Mouse (Mus musculus) bone marrow, adult 2 months (tissue): ENCODE results near the gene Tifab. TPM values are rescaled to one million over a fixed set of nuclear protein-coding genes. Genes with fewer than 3 reads are reported as not detected.

ENCODE experiments used
- H3K27ac ChIP-seq: fragments of 200-500 bp; 2 replicates; pipeline ENCODE4 v1.5.1; 2012; ENCODE audit warnings: low read depth, mild to moderate bottlenecking, control low read depth, inconsistent platforms, low read length; ENCODE audit not compliant: control insufficient read depth, poor library complexity, insufficient read depth
- H3K4me1 ChIP-seq: fragments of 200-500 bp; 2 replicates; pipeline ENCODE4 v1.6.1; 2011; ENCODE audit warnings: low read length; ENCODE audit not compliant: control insufficient read depth, insufficient read depth
- H3K4me3 ChIP-seq: fragments of 200-500 bp; replicated peaks from 2 replicates; pipeline ENCODE3; 2011; ENCODE audit warnings: mild to moderate bottlenecking, low read depth, low read length, control low read depth; ENCODE audit not compliant: control insufficient read depth
- CTCF ChIP-seq: fragments of 200-500 bp; IDR thresholded peaks from 2 replicates; pipeline ENCODE4 v1.5.1; 2011; ENCODE audit warnings: low read length, control low read depth; ENCODE audit not compliant: control insufficient read depth, insufficient read depth
- POLR2A ChIP-seq: fragments of 200-500 bp; IDR thresholded peaks from 2 replicates; pipeline ENCODE4 v1.6.1; 2011; ENCODE audit warnings: low read depth, mild to moderate bottlenecking, control low read depth, low read length, borderline replicate concordance; ENCODE audit not compliant: control insufficient read depth
- WGBS: fragments of 180-500 bp; shearing (Covaris S2); methylation state at CpG from one replicate; pipeline ENCODE4 v1.1.7; 2018; 5-methylcytosine and 5-hydroxymethylcytosine counted together
- polyA plus RNA-seq: library from polyadenylated mRNA; stranded (reverse); fragments of >200 nt; gene quantifications from 2 replicates; pipeline ENCODE4 v1.2.4, GENCODE M21; 2011; ENCODE audit warnings: low replicate concordance; ENCODE audit not compliant: missing spikeins, insufficient read depth, insufficient read length

Gene Tifab
- polyA plus RNA-seq, 1 experiment = 70.7 TPM

- Histone ChIP-seq H3K4me3 (peak within 1 kb of the TSS; percentile 79), H3K27ac (peak within 1 kb of the TSS; percentile 96), H3K4me1 (peaks cover 10% of the 10 kb centered on the region)
- TF ChIP-seq POLR2A (no peak), CTCF (no peak)
- WGBS = 71% methylated on average over 2 of the region's 2 CpGs
Observed at GRCm38 (mm10) chr13:56136200-56136599, 42.5 kb downstream of the Tifab start, which contains the start of gene H2afy. H2afy (minus strand) TSS chr13:56136361.

- Histone ChIP-seq H3K27ac (peak overlapping the region; percentile 96), H3K4me1 (peaks cover 11% of the 10 kb centered on the region), H3K4me3 (peak overlapping the region; percentile 79)
- under 1% methylated on average over 77 of the region's 89 CpGs for WGBS
- peak; percentile 78; the same call in 1 of the 2 replicates for TF ChIP-seq POLR2A
- no peak for TF ChIP-seq CTCF
Observed at GRCm38 (mm10) chr13:56135231-56136052, 43.2 kb downstream of the Tifab start.

GRCm38 (mm10) chr13:56134631-56135181 lies 44.0 kb downstream of the Tifab start:
- Histone ChIP-seq H3K27ac (peak overlapping the region; percentile 96), H3K4me3 (peak overlapping the region; percentile 79), H3K4me1 (peaks cover 15% of the 10 kb centered on the region)
- TF ChIP-seq POLR2A (no peak), CTCF (no peak)
- under 1% methylated on average over 50 of the region's 50 CpGs for WGBS

- Histone ChIP-seq H3K4me1 (peaks cover 15% of the 10 kb centered on the region), H3K27ac (peak overlapping the region; percentile 39; the same call in 1 of the 2 replicates), H3K4me3 (peak overlapping the region; percentile 79)
- WGBS = 2% methylated on average over 5 of the region's 5 CpGs
- TF ChIP-seq POLR2A = no peak
- no peak for TF ChIP-seq CTCF
Observed at GRCm38 (mm10) chr13:56134031-56134430, 44.7 kb downstream of the Tifab start.

GRCm38 (mm10) chr13:56132941-56133340 lies 45.7 kb downstream of the Tifab start:
- TF ChIP-seq POLR2A (no peak), CTCF (no peak)
- H3K4me1 ChIP-seq = peaks cover 15% of the 10 kb centered on the region
- H3K27ac ChIP-seq = peak overlapping the region; percentile 29; the same call in 1 of the 2 replicates
- H3K4me3 ChIP-seq = peak overlapping the region; percentile 48
- 8% methylated on average over 7 of the region's 7 CpGs for WGBS

- TF ChIP-seq POLR2A = no peak
- WGBS = 8% methylated on average over 11 of the region's 11 CpGs
- Histone ChIP-seq H3K4me3 (peak overlapping the region; percentile 39), H3K4me1 (peaks cover 15% of the 10 kb centered on the region), H3K27ac (peak overlapping the region; percentile 30; the same call in 1 of the 2 replicates)
Observed at GRCm38 (mm10) chr13:56132326-56132936, 46.3 kb downstream of the Tifab start.

GRCm38 (mm10) chr13:56130544-56130943 lies 48.1 kb downstream of the Tifab start:
- TF ChIP-seq CTCF (no peak), POLR2A (no peak)
- 40% methylated on average over 8 of the region's 8 CpGs for WGBS
- H3K4me3 ChIP-seq = no peak overlapping the region
- H3K4me1 ChIP-seq = peaks cover 15% of the 10 kb centered on the region
- no peak overlapping the region for H3K27ac ChIP-seq

GRCm38 (mm10) chr13:56129578-56129977 lies 49.1 kb downstream of the Tifab start:
- TF ChIP-seq CTCF (no peak), POLR2A (no peak)

More at GRCm38 (mm10) chr13:56129578-56129977, 49.1 kb downstream of the Tifab start:
- no peak overlapping the region for H3K4me3 ChIP-seq
- 39% methylated on average over 3 of the region's 3 CpGs for WGBS
- H3K27ac ChIP-seq = no peak overlapping the region; the same call in 1 of the 2 replicates
- H3K4me1 ChIP-seq = peaks cover 15% of the 10 kb centered on the region
